Mouse (Mus musculus) retina, adult 2 months (tissue): ENCODE measurements at regions not wholly inside any gene's neighbourhood (a gene's known extent, or its start where the extent isn't known, plus 50 kb on each side); places are given as distances from the start of the nearest gene placed in this dataset.

Experiments
- DNase-seq: peaks from one replicate; pipeline ENCODE4 v3.0.0-alpha.2; 2012; ENCODE audit warnings: low read depth, low spot score

DNA sequence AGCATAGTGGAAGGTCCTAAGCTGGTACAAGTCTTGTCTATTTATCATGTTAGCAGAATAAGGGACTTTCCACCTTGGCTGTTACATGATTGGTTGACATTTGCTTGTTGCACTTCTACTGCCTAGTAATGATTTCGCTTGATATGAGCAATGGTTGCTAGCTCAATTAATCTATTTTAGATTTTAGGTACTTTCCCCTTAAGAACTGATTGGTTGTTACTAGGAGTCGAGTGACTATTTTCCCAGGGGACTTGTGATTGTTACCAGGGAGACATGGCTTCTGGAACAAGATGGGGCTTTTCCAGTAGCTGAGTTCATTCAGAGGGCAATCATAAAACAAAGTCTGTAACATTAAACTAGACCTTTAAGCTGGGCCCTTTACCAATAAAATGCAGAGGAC is 100.9 kb downstream of the Nup35 start:
- no peak for DNase-seq

- DNase-seq = no peak
Observed at GRCm38 (mm10) chr2:80724085-80724484, 107.0 kb downstream of the Nup35 start.

DNA sequence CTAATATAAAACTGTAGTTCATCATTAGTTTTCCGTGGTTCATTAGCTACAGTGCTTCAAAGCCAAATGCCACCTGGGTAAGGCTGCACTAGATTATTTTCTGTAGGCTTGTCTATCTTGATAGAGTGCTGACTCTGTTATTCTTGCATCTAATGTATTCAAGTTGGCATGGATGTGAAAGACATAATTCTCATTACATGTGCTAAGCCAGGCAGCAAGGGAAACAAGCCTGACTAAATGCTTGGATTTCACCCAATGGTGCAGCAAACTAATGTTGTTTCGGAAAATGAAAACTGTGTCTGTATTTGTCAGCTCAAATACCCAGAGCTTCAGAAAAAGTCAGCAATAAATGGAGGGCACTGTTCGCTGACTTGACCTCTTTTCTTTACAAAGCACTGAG is 114.3 kb downstream of the Nup35 start:
- DNase-seq = no peak

GRCm38 (mm10) chr2:80746737-80747136 is 129.7 kb downstream of the Nup35 start:
- DNase-seq = no peak

GRCm38 (mm10) chr2:80762013-80762612 is 145.1 kb downstream of the Nup35 start:
- peak; percentile 18 for DNase-seq

DNA sequence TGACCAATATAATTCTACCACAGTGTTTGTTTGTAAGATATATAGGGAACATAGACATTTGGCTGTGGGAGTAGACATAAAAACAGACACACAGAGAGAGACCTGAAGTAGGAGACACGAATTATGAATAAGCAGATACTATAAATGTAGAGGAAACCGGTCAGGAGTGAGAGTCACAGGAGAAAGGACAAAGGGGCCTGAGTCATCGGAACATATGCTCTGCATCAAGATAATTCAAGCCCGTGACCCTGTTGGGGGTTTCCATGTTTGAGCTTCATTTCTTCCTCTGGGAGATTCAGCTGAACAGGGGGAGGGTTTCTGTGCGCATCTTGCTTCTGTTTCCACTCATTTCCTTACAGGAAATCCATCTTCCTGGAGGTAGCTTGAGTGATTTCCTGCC is 154.1 kb downstream of the Nup35 start:
- DNase-seq = no peak

GRCm38 (mm10) chr2:80772455-80772854 is 155.4 kb downstream of the Nup35 start:
- no peak for DNase-seq

DNA sequence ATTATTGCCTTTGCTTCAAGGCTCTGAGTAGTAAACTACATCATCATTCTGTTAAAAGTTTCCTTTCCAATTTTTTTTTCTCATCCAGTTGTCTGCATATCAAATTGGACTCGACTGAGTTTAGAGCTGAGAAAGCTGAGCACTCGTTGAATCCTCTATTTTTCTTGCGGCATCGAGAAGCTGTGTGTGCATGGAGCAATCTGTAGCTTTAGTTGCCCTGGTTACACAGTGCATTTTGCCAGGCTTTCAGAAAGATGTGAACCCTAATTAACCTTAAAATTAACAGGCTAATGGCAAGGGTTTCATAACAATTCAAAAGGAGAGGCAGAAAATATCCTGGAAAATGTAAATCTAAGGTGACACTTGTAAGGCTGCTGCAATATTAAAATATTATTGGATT is 169.3 kb downstream of the Nup35 start:
- no peak for DNase-seq

GRCm38 (mm10) chr2:80793345-80794147 is 176.5 kb downstream of the Nup35 start:
- DNase-seq = no peak

DNA sequence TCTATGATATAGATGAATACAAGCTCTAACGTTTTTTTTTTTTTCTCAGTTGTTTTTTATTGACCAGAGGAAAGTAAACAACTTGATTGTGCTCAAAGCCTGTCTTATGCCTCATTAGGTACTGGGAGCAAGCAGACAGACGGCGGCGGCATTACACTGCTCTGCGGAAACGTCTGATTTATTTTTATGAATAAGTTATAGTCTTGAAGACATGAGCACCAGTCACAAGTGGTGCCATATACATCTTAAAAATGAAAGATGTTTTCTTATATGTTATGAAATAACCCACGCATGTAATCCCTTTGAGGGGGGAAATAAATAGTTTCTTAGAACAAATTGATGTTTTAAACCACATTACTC is 177.1 kb downstream of the Nup35 start:
- DNase-seq = no peak

DNA sequence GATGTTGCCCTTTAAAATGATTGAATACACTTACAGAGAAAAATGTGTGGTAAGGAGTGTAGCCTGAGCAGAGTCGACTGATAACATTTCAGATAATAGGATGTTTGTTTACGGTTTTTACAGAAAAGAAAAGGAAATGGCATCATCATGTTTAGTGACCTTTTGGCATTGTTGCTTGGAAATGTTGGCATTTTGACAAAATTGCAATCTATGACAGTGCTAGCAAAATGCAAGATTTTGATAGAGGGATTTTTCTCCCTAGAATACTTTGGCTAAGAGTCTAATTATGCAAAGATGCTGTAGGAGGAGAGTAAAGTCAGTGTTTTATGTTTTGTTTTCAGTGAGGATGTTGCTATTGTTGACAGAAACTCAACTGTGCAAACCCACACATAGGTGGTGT is 202.2 kb downstream of the Nup35 start:
- DNase-seq = no peak

DNA sequence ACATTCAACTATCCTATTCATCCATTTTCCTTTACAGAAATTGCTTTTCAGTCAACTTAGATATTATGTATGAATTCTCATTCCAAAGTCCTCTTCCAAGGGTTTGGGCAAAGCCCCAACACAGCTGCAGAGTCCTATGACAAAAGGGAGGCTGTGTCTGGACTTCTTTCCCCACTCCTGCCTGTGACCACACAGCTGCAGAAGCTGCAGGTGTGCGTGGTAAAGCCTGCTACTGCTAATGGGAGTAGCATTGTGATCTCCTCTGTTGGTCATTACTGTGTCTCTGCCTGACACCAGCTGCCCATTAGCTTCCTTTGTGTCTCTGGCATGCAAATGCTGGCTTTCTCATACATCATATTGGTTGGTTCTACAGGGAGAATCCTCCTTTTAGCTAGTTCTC is 234.0 kb downstream of the Nup35 start:
- DNase-seq = no peak

- no peak for DNase-seq
Observed at GRCm38 (mm10) chr2:80855214-80855613, 238.2 kb downstream of the Nup35 start.

DNA sequence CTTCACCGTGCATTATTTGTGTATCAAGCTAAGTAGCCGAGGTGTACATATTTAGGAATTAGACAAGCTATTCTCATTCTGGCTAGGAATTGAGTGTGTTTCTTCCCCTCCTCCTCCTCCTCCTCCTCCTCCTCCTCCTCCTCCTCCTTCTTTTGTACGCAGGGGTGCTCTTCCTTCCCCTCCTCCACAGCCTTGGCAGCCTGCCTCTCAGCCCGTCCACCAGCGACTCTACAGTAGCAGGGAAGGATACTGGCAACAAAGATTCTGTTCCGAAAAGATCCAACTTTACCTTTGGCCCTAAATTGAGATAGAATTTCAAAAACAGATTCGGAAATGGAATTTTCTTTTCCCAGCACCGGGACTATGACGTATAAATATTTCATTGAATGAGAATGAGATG is 253.0 kb downstream of the Nup35 start:
- DNase-seq = no peak

- no peak for DNase-seq
Observed at GRCm38 (mm10) chr2:80870458-80870857, 253.4 kb downstream of the Nup35 start.

DNA sequence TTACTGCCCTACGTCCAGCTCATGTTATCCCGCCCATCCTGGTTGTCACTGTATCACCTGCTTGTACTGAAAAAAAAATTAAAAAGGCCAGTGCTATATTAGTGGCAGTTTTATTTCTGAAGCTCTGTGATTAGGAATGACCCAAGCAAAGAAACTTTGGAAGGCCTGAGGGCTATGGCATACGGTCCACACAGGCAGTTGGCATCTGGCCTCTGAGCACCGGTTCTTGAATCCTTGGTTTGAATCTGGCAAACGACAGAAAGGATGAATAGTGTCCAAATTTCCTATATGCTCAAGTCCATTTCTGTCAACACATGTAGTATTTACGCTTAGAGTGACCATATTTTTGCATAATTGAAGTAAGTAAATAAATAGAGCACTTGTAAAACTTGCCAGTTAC is 254.3 kb downstream of the Nup35 start:
- no peak for DNase-seq

GRCm38 (mm10) chr2:80878437-80878836 is 261.4 kb downstream of the Nup35 start:
- DNase-seq = no peak

DNA sequence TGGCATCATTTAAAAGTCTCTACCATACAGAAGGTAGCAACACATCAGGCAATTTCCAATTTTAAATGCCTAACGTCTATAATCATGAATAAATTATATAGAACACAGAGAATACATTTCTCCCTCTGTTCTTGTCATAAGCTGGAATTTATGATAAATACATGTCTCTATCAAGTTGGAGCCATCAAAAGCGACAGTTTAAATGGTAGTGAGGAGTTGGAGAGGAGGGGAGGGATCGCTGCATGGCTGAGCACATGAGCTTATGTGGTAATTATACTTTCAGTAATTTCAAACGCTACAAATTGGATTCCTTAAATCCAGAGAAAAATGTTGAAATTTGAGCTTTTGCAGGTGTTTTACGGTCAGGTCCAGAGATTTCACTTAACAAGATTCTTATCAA is 267.2 kb downstream of the Nup35 start:
- DNase-seq = no peak

DNA sequence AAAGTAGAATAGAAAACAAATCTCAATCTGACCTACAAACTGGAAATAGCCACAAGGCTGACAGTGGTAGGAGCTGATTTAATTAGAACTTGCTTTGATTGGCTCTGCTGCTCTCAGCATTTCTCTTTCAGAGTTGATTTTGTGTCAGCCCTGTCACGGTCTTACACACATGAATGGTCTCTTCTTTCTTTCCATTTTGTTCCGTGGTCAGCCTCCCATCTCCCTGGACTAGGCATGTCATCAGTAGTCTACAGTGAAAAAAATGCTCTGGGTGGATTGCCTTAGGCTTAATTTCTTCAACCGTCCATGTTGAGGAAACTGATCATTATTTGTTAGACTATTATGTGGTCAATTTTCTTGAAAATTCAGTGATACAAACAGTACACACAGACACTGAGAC is 285.0 kb downstream of the Nup35 start:
- no peak for DNase-seq

GRCm38 (mm10) chr2:80913478-80913877 is 296.4 kb downstream of the Nup35 start:
- DNase-seq = no peak

- DNase-seq = no peak
Observed at GRCm38 (mm10) chr2:80945521-80945920, 328.5 kb downstream of the Nup35 start.

DNA sequence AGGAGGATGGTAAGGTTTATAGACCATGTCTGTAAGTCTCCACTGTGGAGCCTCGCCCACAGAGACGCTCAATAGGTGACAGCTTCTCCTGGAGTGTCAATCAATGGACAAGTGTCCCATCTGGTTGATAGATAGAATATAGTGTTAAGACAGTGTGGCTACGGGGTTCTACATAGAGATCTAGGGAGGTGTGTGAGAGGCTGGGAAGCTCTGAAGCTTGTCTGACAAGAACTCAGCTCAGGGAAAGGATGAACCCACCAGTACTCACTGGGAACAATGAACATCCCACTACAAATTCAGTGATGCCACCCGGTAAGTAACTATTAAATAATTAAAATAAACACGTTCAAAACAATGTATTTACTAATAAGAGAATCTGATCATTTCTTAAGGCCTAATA is 349.7 kb downstream of the Nup35 start:
- DNase-seq = no peak

DNA sequence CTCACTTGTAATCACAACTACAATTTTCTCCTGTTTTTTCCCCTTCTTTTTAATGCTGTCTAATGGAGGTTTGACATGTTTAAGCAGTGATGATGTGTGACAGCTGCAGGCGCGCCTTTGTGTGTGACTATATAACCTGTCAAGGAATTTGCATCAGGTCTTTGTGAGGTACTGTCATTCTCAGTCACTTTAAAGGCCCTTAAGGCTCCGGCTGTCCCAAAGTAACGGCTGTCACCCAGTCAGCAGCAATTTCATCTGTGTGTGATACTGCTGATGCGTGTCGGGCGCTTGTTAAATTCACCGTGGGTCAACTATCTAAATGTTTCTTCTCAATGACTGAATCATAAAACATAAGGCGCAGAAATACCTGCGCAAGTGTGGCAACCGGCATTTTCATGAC is 350.2 kb downstream of the Nup35 start:
- DNase-seq = no peak

DNA sequence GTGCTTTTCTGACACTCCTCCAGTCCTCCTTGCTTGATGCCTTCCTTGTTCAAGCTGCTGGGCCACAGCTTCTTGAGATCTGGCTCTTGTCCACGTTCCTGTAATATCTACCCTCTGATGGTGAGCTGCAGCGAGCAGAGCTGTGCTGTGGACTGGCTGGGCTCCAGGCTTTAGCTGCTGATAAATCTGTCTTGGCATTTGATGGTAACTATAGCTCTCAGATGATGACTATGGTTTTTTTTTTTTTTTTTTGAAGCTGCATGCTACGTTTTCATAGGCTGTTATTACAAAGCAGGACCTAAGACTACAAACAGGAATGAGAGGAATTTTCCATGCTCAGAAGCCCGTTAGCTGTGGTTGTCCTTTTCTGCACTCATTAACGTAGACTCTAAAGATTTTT is 352.3 kb downstream of the Nup35 start:
- DNase-seq = no peak
